Mouse (Mus musculus): ENCODE results near the gene Cd101.

DNA sequence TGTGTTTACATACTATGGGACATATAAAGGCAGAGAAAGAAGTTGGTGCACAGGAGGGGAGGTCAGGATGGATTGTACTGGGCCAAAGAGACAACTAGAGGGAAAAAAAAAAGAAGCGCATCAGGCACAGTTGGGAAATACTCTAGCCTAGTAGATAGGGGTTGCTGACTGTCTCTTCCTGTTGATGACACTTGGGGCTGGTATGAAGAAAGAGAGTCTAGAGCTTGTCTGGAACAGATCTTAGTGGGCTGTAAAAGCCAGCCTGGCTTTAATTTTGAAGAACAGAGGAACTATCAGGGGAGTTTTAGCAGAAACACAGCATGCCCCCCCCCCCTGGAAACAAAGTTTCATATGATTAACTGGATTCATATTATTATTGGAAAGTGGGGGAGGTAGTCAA lies 1.3 kb upstream of the Cd101 start:
- TF ChIP-seq CTCF (IDR thresholded peaks at IDR 0.05; ENCODE audit: extremely low read depth, insufficient read depth, low read length) (no peak), POLR2A (IDR thresholded peaks at IDR 0.05; ENCODE audit: extremely low read depth, insufficient read depth, low read length) (no peak)
